Mouse (Mus musculus) ES-Bruce4 (cell line): ENCODE results near the gene Adam23.

Experiments used
- CTCF ChIP-seq: IDR thresholded peaks from one replicate; pipeline ENCODE4 v1.8.1; 2011; ENCODE audit warnings: low read depth, low read length
- EP300 ChIP-seq: IDR thresholded peaks from 2 replicates; pipeline ENCODE4 v1.6.1; 2011; ENCODE audit warnings: low read depth, low read length; ENCODE audit not compliant: insufficient read depth
- POLR2A ChIP-seq: IDR thresholded peaks from one replicate; pipeline ENCODE4 v1.8.1; 2011; ENCODE audit warnings: low read length; ENCODE audit not compliant: insufficient read depth

DNA sequence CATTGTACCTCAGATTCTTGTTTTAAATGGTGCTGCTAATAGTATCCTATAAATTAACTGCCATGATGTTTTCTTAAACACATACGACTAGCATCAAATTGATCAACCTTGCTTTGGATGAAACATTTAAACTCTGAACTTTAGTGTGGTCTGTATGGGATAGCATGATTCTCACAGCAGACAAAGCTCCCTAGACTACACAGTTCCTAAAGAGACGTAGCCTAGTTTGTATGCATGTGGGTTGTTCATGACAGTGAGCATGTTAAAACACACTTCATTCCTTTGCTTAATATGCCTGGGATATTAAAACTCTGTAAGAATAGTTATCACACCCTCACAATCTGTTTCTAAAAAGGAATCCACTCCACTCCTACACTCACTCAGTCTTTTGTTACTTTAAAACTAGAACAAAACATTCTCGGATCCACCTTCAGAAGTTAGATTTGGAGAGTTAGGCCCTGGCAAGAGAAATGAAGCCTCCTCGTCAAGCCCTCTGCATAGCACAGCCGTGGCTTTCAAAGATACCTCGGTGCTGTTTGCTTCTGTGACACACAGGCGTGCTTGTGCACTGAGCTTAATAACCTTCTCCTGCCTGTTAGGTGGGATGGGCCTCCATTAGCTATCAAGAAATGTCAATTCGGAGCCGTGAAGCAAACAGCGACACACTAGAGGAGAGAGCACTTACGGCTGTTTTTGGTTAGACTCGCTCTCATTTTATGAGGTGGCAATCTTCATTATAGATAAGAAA lies 128.3 kb downstream of the Adam23 start:
- TF ChIP-seq CTCF (no peak), POLR2A (no peak), EP300 (no peak)
